Mouse (Mus musculus) left cerebral cortex, postnatal 25 days (tissue): ENCODE results near the gene Dleu7. TPM values are rescaled to one million over a fixed set of nuclear protein-coding genes. Genes with fewer than 3 reads are reported as not detected.

Source experiments
- total RNA-seq, 2 experiments: library from RNA; stranded (reverse); gene quantifications; 2 replicates each; pipeline ENCODE4 v1.2.3; 2021

Gene Dleu7
- total RNA-seq, 2 experiments from 2014 or later, result 6.2 to 7.5 TPM

Other genes with a start within 250 kb of the Dleu7 start
- 10 to 100 TPM; 10.1 to 11.6 TPM for gene Rnaseh2b, start 458 bp downstream of the Dleu7 start, total RNA-seq
- under 1 TPM; 0.39 to 0.55 TPM for gene Gucy1b2, start 163.2 kb upstream of the Dleu7 start, total RNA-seq